Mouse (Mus musculus) T-helper 2 cell (primary cell): ENCODE results near the gene Olfr105-ps.

Source experiments
- in situ Hi-C: fragments of 300-600 bp; cut with MboI, MseI; formaldehyde crosslinking; loops from one replicate; pipeline ENCODE4 v1.15.1; 2025; ENCODE audit warnings: high pct_unique_total_duplicates

The Olfr105-ps gene

DNA sequence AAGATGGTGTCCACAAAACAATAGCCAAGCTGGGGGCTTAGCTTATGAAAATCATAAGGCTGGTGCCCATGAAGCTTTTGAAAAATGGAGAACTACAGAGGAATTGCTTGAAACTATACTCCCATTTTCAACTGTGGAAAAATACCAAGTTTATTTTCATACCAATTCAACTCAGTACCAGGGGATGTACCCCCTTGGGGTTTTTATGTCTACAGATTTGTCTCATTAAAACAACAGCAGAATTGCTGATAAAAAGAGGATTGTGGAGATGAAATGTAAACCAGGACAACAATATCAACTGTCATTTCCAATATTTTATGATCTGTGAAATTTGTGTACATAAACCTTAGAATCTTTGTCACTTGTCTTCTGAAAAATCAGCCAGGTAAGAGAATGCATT, at the start of gene Olfr105-ps:
Gene Olfr105-ps (plus strand): TSS at position 301 of the 400 bp plus-strand sequence.
- in situ Hi-C loops: no loop called here

DNA sequence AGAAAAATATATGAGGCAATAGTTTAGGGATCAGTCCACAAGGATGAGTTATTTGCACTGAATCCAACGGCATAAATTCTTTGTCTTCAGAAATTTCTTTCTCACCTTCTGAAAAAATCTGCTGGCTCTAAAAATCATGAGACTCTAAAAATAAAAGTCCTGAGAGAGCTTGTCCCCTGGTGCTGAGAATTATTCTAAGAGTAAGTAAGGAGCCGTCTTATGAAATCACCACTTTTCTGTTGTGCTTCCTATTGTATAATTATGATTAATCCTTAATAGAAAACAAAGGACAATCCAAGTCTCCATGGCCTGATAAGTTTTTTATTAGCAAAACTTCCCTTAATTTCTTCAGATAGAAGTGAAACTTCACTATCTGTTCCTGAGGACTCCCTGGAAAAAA, 39.2 kb upstream of the Olfr105-ps start, which contains the start of gene Olfr103:
Gene Olfr103 (minus strand): TSS at position 101 of the 400 bp plus-strand sequence.
- in situ Hi-C loops: no loop called here

DNA sequence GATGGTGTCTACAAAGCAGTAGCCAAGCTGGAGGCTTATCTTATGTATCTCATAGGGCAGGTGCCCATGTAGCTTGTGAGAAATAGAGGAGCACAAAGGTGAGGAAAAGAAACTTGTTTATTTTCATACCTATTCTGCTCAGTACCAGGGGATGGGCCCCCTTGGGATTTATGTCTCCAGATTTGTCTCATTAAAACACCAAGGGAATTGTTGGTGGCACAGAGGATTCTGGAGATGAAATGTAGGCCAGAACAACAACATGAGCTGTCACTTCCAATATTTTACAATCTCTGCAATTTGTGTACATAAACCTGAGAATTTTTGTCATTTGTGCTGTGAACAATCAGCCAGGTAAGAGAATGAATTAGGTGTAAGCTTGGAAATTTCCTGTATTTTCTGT, 19.6 kb upstream of the Olfr105-ps start, which contains the start of gene Olfr104-ps:
Gene Olfr104-ps (plus strand): TSS at position 301 of the 400 bp plus-strand sequence.
- in situ Hi-C loops: no loop called here

DNA sequence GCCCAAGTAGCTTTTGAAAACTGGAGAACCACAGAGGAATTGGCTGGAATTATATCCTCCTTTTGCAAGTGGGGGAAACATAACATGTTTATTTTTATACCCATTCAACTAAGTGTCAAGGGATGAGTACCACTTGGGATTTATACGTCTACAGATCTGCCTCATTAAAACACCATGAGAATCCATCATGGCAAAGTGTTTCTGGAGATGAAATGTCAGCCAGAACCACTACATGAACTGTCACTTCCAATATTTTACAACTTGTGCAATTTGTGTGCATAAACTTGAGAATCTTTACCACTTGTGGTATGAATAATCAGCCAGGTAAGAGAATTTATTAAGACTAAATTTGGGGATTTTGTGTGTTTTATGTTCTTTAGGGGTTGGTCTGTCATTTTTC, 11.3 kb downstream of the Olfr105-ps start, which contains the start of gene Olfr106-ps:
Gene Olfr106-ps (plus strand): TSS at position 301 of the 400 bp plus-strand sequence.
- in situ Hi-C loops: no loop called here

DNA sequence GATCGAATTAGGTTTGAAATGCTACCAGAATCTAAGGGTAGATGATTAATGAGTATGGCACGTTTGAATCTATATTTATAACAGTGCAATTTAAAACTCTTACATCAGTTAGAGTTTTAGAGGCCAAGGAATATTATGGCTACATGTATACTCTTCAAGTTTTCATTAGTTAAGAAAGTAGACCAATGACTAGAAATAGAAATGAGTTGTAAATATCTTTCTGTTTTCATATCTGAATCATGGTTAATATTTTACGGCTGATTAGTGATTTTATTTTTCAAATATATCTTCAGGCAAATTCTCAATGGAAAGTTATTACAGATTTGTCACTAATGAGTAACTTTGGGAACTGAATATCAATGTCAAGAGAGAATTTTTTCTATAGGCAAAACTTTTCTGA, 20.1 kb downstream of the Olfr105-ps start, which contains the start of gene Olfr107:
Gene Olfr107 (plus strand): TSS at position 301 of the 400 bp plus-strand sequence.
- in situ Hi-C loops: no loop called here

DNA sequence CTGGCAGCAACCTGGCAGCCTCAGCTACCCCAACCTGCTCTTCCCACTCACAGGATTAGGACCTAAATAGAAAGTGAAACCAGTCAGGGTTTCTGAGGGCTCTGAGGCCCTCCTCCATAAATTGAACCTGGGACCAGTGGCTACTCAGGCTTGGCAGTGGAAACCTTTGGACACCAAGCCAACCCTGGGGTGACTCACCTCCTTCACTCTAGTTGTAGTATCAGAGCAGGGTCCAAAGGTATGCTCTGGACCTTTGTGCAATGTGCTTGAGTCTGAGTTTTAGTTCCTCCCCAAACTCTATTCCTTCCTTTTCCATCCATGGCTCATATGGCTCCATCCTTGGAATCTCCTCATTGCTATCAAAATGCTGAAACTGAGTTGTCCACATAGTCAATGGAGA, 34.5 kb downstream of the Olfr105-ps start:
- in situ Hi-C loops: no loop called here
